Mouse (Mus musculus) kidney, embryonic 16.5 days (tissue): ENCODE results near the gene Aspscr1. TPM values are rescaled to one million over a fixed set of nuclear protein-coding genes. Genes with fewer than 3 reads are reported as not detected.
A peak's percentile ranks its signal among the peaks of the same experiment; 100 is the strongest.
"Not testable (repeated sequence)": the region's sequence is repeated elsewhere in the genome, so short reads cannot be mapped to it uniquely, and the experiment has no call there.

ENCODE experiments used
- ATAC-seq: fragments of 200-750 bp; cut with Nextera tagmentation; 2 replicates; pipeline ENCODE4 v1.8.0; 2017; ENCODE audit warnings: moderate TSS enrichment; ENCODE audit not compliant: low FRiP score, low TSS enrichment
- H3K27ac ChIP-seq: fragments of 300-500 bp; sonication (generic); 2 replicates; pipeline ENCODE4 v1.5.1; 2014; ENCODE audit warnings: low read length
- H3K27me3 ChIP-seq: fragments of 300-500 bp; sonication (generic); 2 replicates; pipeline ENCODE4 v1.6.1; 2014; ENCODE audit warnings: low read length, control low read depth, mixed read lengths; ENCODE audit not compliant: insufficient read depth
- H3K36me3 ChIP-seq: fragments of 300-500 bp; sonication (generic); 2 replicates; pipeline ENCODE4 v1.6.1; 2014; ENCODE audit warnings: low read length, control low read depth, mixed read lengths; ENCODE audit not compliant: insufficient read depth
- H3K4me1 ChIP-seq: fragments of 300-500 bp; sonication (generic); 2 replicates; pipeline ENCODE4 v1.6.1; 2014; ENCODE audit warnings: low read length, control low read depth, mixed read lengths; ENCODE audit not compliant: insufficient read depth
- H3K4me2 ChIP-seq: fragments of 300-500 bp; sonication (generic); replicated peaks from 2 replicates; pipeline ENCODE4 v1.6.1; 2014; ENCODE audit warnings: low read depth, low read length
- H3K4me3 ChIP-seq: fragments of 300-500 bp; sonication (generic); 2 replicates; pipeline ENCODE4 v1.5.1; 2014; ENCODE audit warnings: mild to moderate bottlenecking, low read length
- H3K9ac ChIP-seq: fragments of 300-500 bp; sonication (generic); replicated peaks from 2 replicates; pipeline ENCODE4 v1.6.1; 2014; ENCODE audit warnings: low read length
- H3K9me3 ChIP-seq: fragments of 300-500 bp; sonication (generic); 2 replicates; pipeline ENCODE4 v1.6.1; 2016; ENCODE audit warnings: low read length, control low read depth
- WGBS: fragments of 180-500 bp; shearing (Covaris S2); extraction: QIAGEN DNeasy Blood & Tissue Kit; methylation state at CpG from one replicate; pipeline ENCODE4 v1.1.7; 2014; 5-methylcytosine and 5-hydroxymethylcytosine counted together
- polyA plus RNA-seq: library from polyadenylated mRNA; unstranded; fragments of >200 nt; fragmentation: Nextera tagmentation; extraction: Ambion mirVana; gene quantifications from 2 replicates; pipeline ENCODE4 v1.2.1, GENCODE M21; 2015

The Aspscr1 gene
- polyA plus RNA-seq, 1 experiment from 2014 or later = 146 TPM

- Histone ChIP-seq H3K4me2 (peak overlapping the region; percentile 69), H3K4me1 (peaks cover 17% of the 10 kb centered on the region; the same call in 1 of the 2 replicates)
Measured at GRCm38 (mm10) chr11:120659509-120660300, 13.1 kb upstream of the Aspscr1 start.

GRCm38 (mm10) chr11:120660301-120661075 lies 12.3 kb upstream of the Aspscr1 start:
- H3K27ac ChIP-seq = no peak overlapping the region
- H3K4me3 ChIP-seq = peak overlapping the region; percentile 52
- peak; percentile 44; the same call in 1 of the 2 replicates for ATAC-seq
- peaks cover 64% of the 10 kb centered on the region for H3K27me3 ChIP-seq
- peaks cover 17% of the 10 kb centered on the region; the same call in 1 of the 2 replicates for H3K4me1 ChIP-seq
- peak overlapping the region; percentile 53 for H3K9ac ChIP-seq
- WGBS = under 1% methylated on average over 89 of the region's 95 CpGs
- H3K4me2 ChIP-seq = peak overlapping the region; percentile 69
- H3K9me3 ChIP-seq = no peaks in the 10 kb centered on the region
- no peaks in the 10 kb centered on the region for H3K36me3 ChIP-seq

More at GRCm38 (mm10) chr11:120659509-120660300, 13.1 kb upstream of the Aspscr1 start:
- H3K36me3 ChIP-seq = no peaks in the 10 kb centered on the region
- peaks cover 64% of the 10 kb centered on the region for H3K27me3 ChIP-seq
- H3K27ac ChIP-seq = no peak overlapping the region
- H3K9ac ChIP-seq = peak overlapping the region; percentile 53
- H3K9me3 ChIP-seq = no peaks in the 10 kb centered on the region
- H3K4me3 ChIP-seq = peak overlapping the region; percentile 52
- 0 out of 2 replicates have a peak, but pooled peaks have one; percentile 3 for ATAC-seq
- WGBS = 2% methylated on average over 49 of the region's 50 CpGs

GRCm38 (mm10) chr11:120661076-120661460 lies 11.7 kb upstream of the Aspscr1 start, which contains the start of gene Notum:
Gene Notum (minus strand): TSS chr11:120661175.
- H3K4me1 ChIP-seq = peaks cover 17% of the 10 kb centered on the region; the same call in 1 of the 2 replicates
- peak within 1 kb of the TSS; percentile 53 for H3K9ac ChIP-seq
- no peaks in the 10 kb centered on the region for H3K9me3 ChIP-seq
- H3K4me2 ChIP-seq = peak within 1 kb of the TSS; percentile 69
- WGBS = under 1% methylated on average over 35 of the region's 35 CpGs
- H3K27ac ChIP-seq = no peak within 1 kb of the TSS
- 0 out of 2 replicates have a peak, but pooled peaks have one; percentile 6 for ATAC-seq
- H3K4me3 ChIP-seq = peak within 1 kb of the TSS; percentile 52
- peaks cover 64% of the 10 kb centered on the region for H3K27me3 ChIP-seq
- H3K36me3 ChIP-seq = no peaks in the 10 kb centered on the region

DNA sequence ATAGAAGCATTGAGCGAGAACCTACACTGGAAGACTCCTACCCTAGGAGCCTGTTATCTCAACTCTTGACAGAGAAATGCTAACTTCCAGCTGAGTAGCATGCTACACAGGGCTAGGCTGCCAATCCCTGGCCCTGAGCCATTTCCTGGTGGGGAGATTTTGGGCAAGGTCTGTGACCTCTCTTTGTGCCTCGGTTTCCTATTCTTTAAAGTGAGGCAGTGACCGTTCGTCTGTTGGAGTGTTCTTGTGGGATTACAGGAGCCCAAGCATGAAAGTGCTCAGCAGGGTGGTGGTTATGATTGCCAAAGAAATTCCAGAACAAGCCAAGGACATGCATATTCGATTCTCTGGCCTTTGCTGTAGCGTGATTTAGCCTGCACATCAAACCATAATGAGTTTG lies 10.0 kb upstream of the Aspscr1 start:
- Histone ChIP-seq H3K36me3 (no peaks in the 10 kb centered on the region), H3K4me2 (no peak overlapping the region), H3K4me1 (peaks cover 17% of the 10 kb centered on the region; the same call in 1 of the 2 replicates), H3K9me3 (no peaks in the 10 kb centered on the region), H3K27me3 (peaks cover 58% of the 10 kb centered on the region), H3K9ac (no peak overlapping the region), H3K27ac (no peak overlapping the region), H3K4me3 (no peak overlapping the region)
- ATAC-seq = no peak
- WGBS = 78% methylated on average over 6 of the region's 6 CpGs

- no peak overlapping the region for H3K9ac ChIP-seq
- H3K4me2 ChIP-seq = no peak overlapping the region
- H3K4me3 ChIP-seq = no peak overlapping the region
- H3K27ac ChIP-seq = no peak overlapping the region
- H3K9me3 ChIP-seq = no peaks in the 10 kb centered on the region
- WGBS = 93% methylated on average over 5 of the region's 5 CpGs
- peaks cover 17% of the 10 kb centered on the region; the same call in 1 of the 2 replicates for H3K4me1 ChIP-seq
- ATAC-seq = no peak
- H3K36me3 ChIP-seq = no peaks in the 10 kb centered on the region
- peaks cover 48% of the 10 kb centered on the region for H3K27me3 ChIP-seq
Measured at GRCm38 (mm10) chr11:120663714-120664113, 9.1 kb upstream of the Aspscr1 start.

- Histone ChIP-seq H3K9me3 (no peaks in the 10 kb centered on the region), H3K4me1 (peaks cover 10% of the 10 kb centered on the region; the same call in 1 of the 2 replicates), H3K36me3 (no peaks in the 10 kb centered on the region), H3K4me2 (no peak overlapping the region), H3K4me3 (no peak overlapping the region), H3K27me3 (peaks cover 31% of the 10 kb centered on the region), H3K9ac (no peak overlapping the region; the same call in 1 of the 2 replicates), H3K27ac (no peak overlapping the region)
- peak; percentile 30; the same call in 1 of the 2 replicates for ATAC-seq
- 71% methylated on average over 3 of the region's 3 CpGs for WGBS
Measured at GRCm38 (mm10) chr11:120665406-120665805, 7.4 kb upstream of the Aspscr1 start.

DNA sequence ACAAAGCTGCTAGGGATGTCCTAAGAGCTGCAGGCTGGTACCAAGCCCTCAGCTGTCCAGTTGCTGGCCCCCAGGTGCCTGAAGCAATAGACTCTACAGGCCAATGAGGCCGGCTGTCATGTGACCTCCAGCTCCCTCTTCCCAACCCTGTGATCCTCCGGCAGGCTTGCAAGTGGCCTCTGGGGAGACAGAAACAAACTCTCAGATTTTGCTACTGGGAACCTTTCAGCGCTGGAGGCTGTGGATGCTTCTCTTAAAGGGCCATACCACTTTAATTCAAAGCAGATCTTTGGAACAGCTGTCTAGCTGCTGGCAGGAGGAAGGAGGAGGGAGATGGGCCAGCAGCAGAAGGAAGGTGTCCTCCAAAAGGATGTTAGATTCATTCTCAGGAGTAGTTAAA lies 6.2 kb upstream of the Aspscr1 start:
- no peak overlapping the region for H3K9ac ChIP-seq
- peaks cover 19% of the 10 kb centered on the region for H3K27me3 ChIP-seq
- H3K4me2 ChIP-seq = no peak overlapping the region
- 3% methylated on average over 3 of the region's 3 CpGs for WGBS
- H3K9me3 ChIP-seq = no peaks in the 10 kb centered on the region
- no peak overlapping the region for H3K4me3 ChIP-seq
- no peak overlapping the region for H3K27ac ChIP-seq
- no peaks in the 10 kb centered on the region for H3K4me1 ChIP-seq
- no peaks in the 10 kb centered on the region for H3K36me3 ChIP-seq
- no peak for ATAC-seq

DNA sequence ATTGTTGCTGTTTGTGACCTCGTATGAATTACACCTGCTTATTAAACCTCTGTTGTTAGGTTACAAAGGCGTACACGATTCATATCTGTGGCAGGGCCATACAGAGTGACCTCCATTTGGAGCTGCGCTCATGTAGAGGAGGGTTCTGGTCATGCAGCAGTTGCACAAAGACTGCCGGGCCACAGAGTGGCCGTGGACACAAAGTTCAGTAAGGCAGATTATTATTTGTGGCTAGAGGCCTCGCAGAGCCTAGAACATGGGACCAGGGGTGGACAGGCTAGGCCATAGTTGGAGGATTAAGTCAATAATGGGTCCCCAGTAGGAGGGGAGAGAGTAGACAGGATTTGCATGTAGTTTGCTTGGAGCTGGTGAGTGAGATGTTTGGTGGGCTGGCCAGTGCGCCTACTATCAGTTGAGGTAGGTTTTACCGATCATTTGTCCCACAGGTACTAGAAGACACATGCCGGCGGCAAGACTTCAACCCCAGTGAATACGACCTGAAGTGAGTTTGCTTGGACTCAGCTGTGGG lies 885 bp downstream of the Aspscr1 start:
- peak; percentile 26; the same call in 1 of the 2 replicates for ATAC-seq
- Histone ChIP-seq H3K27me3 (no peaks in the 10 kb centered on the region), H3K27ac (peak overlapping the region; percentile 80), H3K4me3 (peak overlapping the region; percentile 68), H3K9me3 (no peaks in the 10 kb centered on the region), H3K4me2 (peak overlapping the region; percentile 95), H3K9ac (peak overlapping the region; percentile 82), H3K36me3 (peaks cover 4% of the 10 kb centered on the region), H3K4me1 (peaks cover 8% of the 10 kb centered on the region)
- WGBS = 39% methylated on average over 12 of the region's 12 CpGs

DNA sequence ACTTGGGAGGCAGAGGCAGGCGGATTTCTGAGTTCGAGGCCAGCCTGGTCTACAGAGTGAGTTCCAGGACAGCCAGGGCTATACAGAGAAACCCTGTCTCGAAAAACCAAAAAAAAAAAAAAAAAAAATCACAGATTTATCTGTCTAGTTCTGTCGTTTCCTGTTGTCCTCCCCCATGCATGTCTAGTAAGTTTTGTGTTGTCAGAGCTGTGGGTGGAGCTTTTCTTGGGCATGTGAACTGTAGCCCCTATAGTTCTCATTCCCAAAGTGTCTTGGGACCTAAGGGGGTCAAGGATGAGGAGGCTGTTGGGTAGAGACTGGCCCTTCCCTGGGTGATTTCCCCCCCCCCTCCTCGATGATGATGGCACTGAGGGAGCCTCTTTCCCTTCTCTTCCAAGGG lies 3.1 kb downstream of the Aspscr1 start:
- not testable (repeated sequence) for H3K4me3 ChIP-seq, H3K4me2 ChIP-seq, H3K27me3 ChIP-seq, H3K9me3 ChIP-seq, H3K4me1 ChIP-seq, H3K27ac ChIP-seq, H3K9ac ChIP-seq, ATAC-seq
- 80% methylated on average over 4 of the region's 5 CpGs for WGBS
- peaks cover 20% of the 10 kb centered on the region for H3K36me3 ChIP-seq
